Mouse (Mus musculus): ENCODE data around the gene Prkch. TPM values are rescaled to one million over a fixed set of nuclear protein-coding genes. Genes with fewer than 3 reads are reported as not detected.
"Not testable (repeated sequence)": the region's sequence is repeated elsewhere in the genome, so short reads cannot be mapped to it uniquely, and the experiment has no call there.

Gene Prkch
- polyA plus RNA-seq (2015; fragmentation: Nextera tagmentation; extraction: Ambion mirVana): 10.4 and 11.2 TPM in 2 replicates

DNA sequence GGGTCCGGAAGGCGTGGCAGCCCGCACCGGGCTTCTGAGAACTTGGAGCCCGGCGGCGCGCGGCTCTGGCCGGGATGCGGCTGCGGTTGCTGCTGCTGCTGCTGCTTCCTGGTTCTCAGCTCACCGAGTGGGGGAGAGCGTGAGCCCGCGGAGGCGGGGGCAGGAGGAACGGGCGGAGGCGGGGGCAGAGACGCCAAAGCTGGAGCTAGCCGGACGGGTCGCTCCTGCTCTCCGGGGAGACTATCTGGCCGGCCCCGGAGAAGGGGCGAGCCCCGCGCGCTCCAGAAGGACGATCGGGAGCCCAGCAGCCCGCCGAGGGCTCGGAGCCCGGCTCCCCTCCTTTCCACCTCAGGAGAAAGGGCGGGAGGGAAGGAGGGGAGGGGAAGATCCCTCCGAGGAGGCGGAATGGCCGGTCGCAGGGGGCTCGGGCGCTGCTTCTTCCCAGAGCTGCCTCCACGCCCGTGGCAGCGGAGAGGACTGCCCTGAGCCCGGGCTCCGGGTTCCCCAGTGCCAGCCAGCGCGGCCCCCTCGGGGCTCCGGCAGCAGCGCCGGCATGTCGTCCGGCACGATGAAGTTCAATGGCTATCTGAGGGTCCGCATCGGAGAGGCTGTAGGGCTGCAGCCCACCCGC is at the start of gene Prkch:
Gene Prkch, plus strand, starts transcription at position 187 of the 631 bp plus-strand sequence.
- WGBS: under 1% methylated on average over 60 of the region's 61 CpGs
- peak within 1 kb of the TSS; percentile 96 for H3K4me2 ChIP-seq (ENCODE audit: low read length)
- ATAC-seq (replicated peaks; ENCODE audit: low FRiP score, low read depth) (peak; percentile 86), DNase-seq (ENCODE audit: low spot score) (peak; percentile 88)
- peaks cover 5% of the 10 kb centered on the region; the same call in 1 of the 2 replicates for H3K27me3 ChIP-seq (ENCODE audit: insufficient read depth, low read length)
- H3K4me3 ChIP-seq (replicated peaks; ENCODE audit: low read depth, low read length): peak within 1 kb of the TSS; percentile 75
- peak; percentile 60 for TF ChIP-seq CTCF (IDR thresholded peaks at IDR 0.05; ENCODE audit: low read depth)
- peak within 1 kb of the TSS; percentile 81 for H3K9ac ChIP-seq (ENCODE audit: low read depth, low read length)
- no peaks in the 10 kb centered on the region for H3K4me1 ChIP-seq (replicated peaks; ENCODE audit: insufficient read depth, low read length)
- no peaks in the 10 kb centered on the region for H3K36me3 ChIP-seq (ENCODE audit: insufficient read depth, low read length)
- H3K9me3 ChIP-seq (replicated peaks; ENCODE audit: low read length): no peaks in the 10 kb centered on the region
- peak within 1 kb of the TSS; percentile 86 for H3K27ac ChIP-seq

DNA sequence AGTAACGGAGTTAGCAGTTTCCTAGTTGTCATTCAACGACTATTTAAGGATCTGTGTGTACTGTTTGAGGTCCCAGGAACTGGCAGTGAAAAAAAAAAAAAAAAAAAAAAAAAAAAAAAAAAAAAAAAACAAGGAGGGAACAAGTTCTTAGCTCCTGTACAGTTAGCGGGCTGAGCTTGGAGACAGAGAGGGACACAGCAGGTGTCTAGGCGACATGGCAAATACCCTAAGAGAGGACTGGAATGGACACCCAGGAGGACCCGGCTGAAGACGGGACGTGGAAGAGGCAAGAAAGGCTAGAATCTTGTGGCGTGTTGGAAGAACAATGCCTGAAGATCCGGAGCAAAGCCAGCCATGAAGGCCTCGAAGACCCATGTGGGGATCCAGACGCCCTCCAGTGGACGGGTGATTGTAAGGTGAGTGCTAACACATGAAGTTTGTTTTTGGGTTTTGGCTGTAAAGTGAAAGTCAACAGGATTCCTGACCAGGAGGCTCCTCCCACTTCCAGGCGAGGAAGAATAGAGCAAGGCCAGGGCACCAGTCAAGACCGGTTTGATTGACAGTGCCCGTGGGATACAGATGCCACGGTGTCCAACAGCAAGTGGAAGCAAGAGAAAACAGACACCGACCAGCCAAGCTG is 47.0 kb upstream of the Prkch start:
- WGBS: 34% methylated on average over 17 of the region's 17 CpGs
- H3K27ac ChIP-seq: no peak overlapping the region
- 0 out of 2 replicates have a peak overlapping the region, but pooled peaks have one; percentile 1 for H3K4me3 ChIP-seq (replicated peaks; ENCODE audit: low read depth, low read length)
- peaks cover 5% of the 10 kb centered on the region for H3K27me3 ChIP-seq (ENCODE audit: insufficient read depth, low read length)
- DNase-seq (ENCODE audit: low spot score): peak; percentile 26
- no peaks in the 10 kb centered on the region for H3K4me1 ChIP-seq (replicated peaks; ENCODE audit: insufficient read depth, low read length)
- peak; percentile 43 for ATAC-seq (replicated peaks; ENCODE audit: low FRiP score, low read depth)
- no peak overlapping the region for H3K9ac ChIP-seq (ENCODE audit: low read depth, low read length)
- TF ChIP-seq CTCF (IDR thresholded peaks at IDR 0.05; ENCODE audit: low read depth): peak; percentile 54; the same call in 1 of the 2 replicates
- H3K4me2 ChIP-seq (ENCODE audit: low read length): peak overlapping the region; percentile 47
- no peaks in the 10 kb centered on the region for H3K9me3 ChIP-seq (replicated peaks; ENCODE audit: low read length)
- H3K36me3 ChIP-seq (ENCODE audit: insufficient read depth, low read length): no peaks in the 10 kb centered on the region

DNA sequence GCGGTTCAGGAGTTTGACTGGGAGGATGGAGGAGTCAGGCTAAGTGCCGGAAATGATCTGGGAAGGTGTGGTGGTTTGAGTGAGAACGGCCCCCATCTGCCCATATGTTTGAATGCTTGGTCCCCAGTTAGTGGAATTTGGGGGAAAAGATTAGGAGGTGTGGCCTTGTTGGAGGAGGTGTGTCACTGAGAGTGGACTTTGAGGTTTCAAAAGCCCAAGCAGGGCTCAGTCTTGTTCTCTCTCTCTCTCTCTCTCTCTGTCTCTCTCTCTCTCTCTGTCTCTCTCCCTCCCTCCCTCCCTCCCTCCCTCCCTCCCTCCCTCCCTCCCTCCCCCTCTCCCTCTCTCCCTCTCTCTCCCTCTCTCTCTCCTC is 46.5 kb upstream of the Prkch start:
- Histone ChIP-seq H3K4me2 (ENCODE audit: low read length) (peak overlapping the region; percentile 47), H3K4me3 (replicated peaks; ENCODE audit: low read depth, low read length) (0 out of 2 replicates have a peak overlapping the region, but pooled peaks have one; percentile 1)
- not testable (repeated sequence) for H3K36me3 ChIP-seq (ENCODE audit: insufficient read depth, low read length); DNase-seq (ENCODE audit: low spot score); H3K27me3 ChIP-seq (ENCODE audit: insufficient read depth, low read length); ATAC-seq (replicated peaks; ENCODE audit: low FRiP score, low read depth); H3K27ac ChIP-seq; H3K4me1 ChIP-seq (replicated peaks; ENCODE audit: insufficient read depth, low read length); H3K9me3 ChIP-seq (replicated peaks; ENCODE audit: low read length); H3K9ac ChIP-seq (ENCODE audit: low read depth, low read length)
- WGBS: 29% methylated on average over 3 of the region's 3 CpGs

DNA sequence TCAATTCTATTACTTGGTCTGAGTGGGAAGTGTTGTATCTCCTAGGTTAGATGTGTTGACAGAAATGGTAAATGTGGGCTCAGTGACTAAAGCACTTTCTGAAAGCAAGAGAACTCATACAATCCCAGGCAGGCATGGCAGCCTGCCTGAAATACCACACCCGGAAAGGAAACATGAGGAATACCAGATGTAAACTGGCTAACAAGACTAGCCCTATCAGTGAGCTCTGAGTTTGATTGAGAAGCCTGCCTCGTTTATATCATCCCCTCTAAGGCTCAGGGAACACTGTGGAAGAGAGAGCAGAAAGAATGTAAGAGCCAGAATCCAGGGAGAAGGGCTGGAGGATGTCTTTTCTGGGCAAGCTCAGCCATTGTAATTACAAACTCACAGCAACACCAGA is 45.4 kb upstream of the Prkch start:
- DNase-seq (ENCODE audit: low spot score) (peak; percentile 51), ATAC-seq (replicated peaks; ENCODE audit: low FRiP score, low read depth) (no peak)
- Histone ChIP-seq H3K4me3 (replicated peaks; ENCODE audit: low read depth, low read length) (no peak overlapping the region), H3K9ac (ENCODE audit: low read depth, low read length) (no peak overlapping the region), H3K27me3 (ENCODE audit: insufficient read depth, low read length) (peaks cover 7% of the 10 kb centered on the region), H3K9me3 (replicated peaks; ENCODE audit: low read length) (no peaks in the 10 kb centered on the region), H3K4me2 (ENCODE audit: low read length) (no peak overlapping the region), H3K27ac (no peak overlapping the region), H3K36me3 (ENCODE audit: insufficient read depth, low read length) (no peaks in the 10 kb centered on the region), H3K4me1 (replicated peaks; ENCODE audit: insufficient read depth, low read length) (no peaks in the 10 kb centered on the region)
- 34% methylated on average over 2 of the region's 2 CpGs for WGBS
- no peak for TF ChIP-seq CTCF (IDR thresholded peaks at IDR 0.05; ENCODE audit: low read depth)

DNA sequence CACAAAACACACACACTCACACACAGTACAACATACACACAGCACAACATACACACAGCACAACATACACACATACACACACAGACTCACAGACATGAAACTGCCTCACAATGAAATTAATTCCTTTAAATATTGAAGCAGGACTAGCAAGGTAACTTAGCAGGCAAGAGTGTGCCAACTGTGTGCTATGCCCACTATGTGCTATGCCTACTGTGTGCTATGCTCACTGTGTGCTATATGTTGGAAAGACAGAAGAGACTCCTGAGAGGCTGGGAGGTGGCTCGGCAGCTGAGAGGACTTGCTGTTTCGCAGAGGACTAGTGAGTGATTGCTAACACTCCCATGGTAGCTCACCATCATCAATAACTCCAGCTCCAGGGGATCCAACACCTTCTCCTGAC is 44.2 kb upstream of the Prkch start:
- Histone ChIP-seq H3K4me1 (replicated peaks; ENCODE audit: insufficient read depth, low read length) (no peaks in the 10 kb centered on the region), H3K4me2 (ENCODE audit: low read length) (no peak overlapping the region), H3K9me3 (replicated peaks; ENCODE audit: low read length) (no peaks in the 10 kb centered on the region), H3K27me3 (ENCODE audit: insufficient read depth, low read length) (peaks cover 19% of the 10 kb centered on the region), H3K36me3 (ENCODE audit: insufficient read depth, low read length) (no peaks in the 10 kb centered on the region), H3K9ac (ENCODE audit: low read depth, low read length) (no peak overlapping the region), H3K4me3 (replicated peaks; ENCODE audit: low read depth, low read length) (no peak overlapping the region), H3K27ac (no peak overlapping the region)
- TF ChIP-seq CTCF (IDR thresholded peaks at IDR 0.05; ENCODE audit: low read depth): no peak
- WGBS: 80% methylated on average over 2 of the region's 2 CpGs
- DNase-seq (ENCODE audit: low spot score) (no peak), ATAC-seq (replicated peaks; ENCODE audit: low FRiP score, low read depth) (no peak)

DNA sequence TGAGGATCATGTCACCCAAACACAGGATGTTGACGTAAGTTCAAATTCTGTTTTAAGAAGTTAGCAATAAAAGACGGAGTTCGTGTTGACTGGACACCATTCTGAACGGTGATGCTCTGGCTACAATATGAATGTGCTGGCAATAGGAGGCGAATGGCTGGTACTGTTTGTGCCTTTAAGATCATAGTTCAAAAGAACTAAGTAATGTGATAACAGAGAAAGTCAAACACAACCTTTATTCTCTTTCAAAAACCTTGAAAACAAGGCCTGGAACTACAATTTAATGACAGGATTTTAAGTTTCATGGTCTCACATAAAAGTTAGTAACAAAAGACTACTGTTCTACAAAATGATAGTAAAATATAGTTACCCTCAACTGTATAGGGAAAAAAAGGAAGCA is 41.4 kb upstream of the Prkch start:
- Histone ChIP-seq H3K9me3 (replicated peaks; ENCODE audit: low read length) (no peaks in the 10 kb centered on the region), H3K9ac (ENCODE audit: low read depth, low read length) (no peak overlapping the region), H3K4me1 (replicated peaks; ENCODE audit: insufficient read depth, low read length) (0 out of 2 replicates have a peak, but pooled peaks cover 3% of the 10 kb centered on the region), H3K4me3 (replicated peaks; ENCODE audit: low read depth, low read length) (no peak overlapping the region), H3K4me2 (ENCODE audit: low read length) (no peak overlapping the region), H3K36me3 (ENCODE audit: insufficient read depth, low read length) (no peaks in the 10 kb centered on the region), H3K27me3 (ENCODE audit: insufficient read depth, low read length) (peaks cover 37% of the 10 kb centered on the region), H3K27ac (no peak overlapping the region)
- 81% methylated on average over 5 of the region's 5 CpGs for WGBS
- DNase-seq (ENCODE audit: low spot score): no peak
- ATAC-seq (replicated peaks; ENCODE audit: low FRiP score, low read depth): no peak
- no peak for TF ChIP-seq CTCF (IDR thresholded peaks at IDR 0.05; ENCODE audit: low read depth)

Data from kidney, postnatal 0 days (tissue).